Mouse (Mus musculus): ENCODE data around the gene Fam180a. TPM values are rescaled to one million over a fixed set of nuclear protein-coding genes. Genes with fewer than 3 reads are reported as not detected.

Fam180a gene
- polyA plus RNA-seq, 1 experiment: 0.24 TPM

GRCm38 (mm10) chr6:35321105-35321504, 4.8 kb downstream of the Fam180a start:
- Histone ChIP-seq H3K27me3 (ENCODE audit: control insufficient read depth, insufficient read depth, low read length) (no peaks in the 10 kb centered on the region), H3K4me1 (ENCODE audit: control insufficient read depth, insufficient read depth, insufficient read length, low read length) (peaks cover 23% of the 10 kb centered on the region), H3K36me3 (ENCODE audit: control insufficient read depth, insufficient read depth, low read length) (no peaks in the 10 kb centered on the region), H3K27ac (ENCODE audit: insufficient read depth, low read depth, low read length) (peak overlapping the region; percentile 75), H3K4me3 (ENCODE audit: low read depth, low read length) (no peak overlapping the region)
- TF ChIP-seq POLR2A (IDR thresholded peaks at IDR 0.05; ENCODE audit: low read depth, low read length): no peak
- 22% methylated on average over 4 of the region's 4 CpGs for WGBS

- Histone ChIP-seq H3K4me3 (ENCODE audit: low read depth, low read length) (no peak overlapping the region; the same call in 1 of the 2 replicates), H3K36me3 (ENCODE audit: control insufficient read depth, insufficient read depth, low read length) (no peaks in the 10 kb centered on the region), H3K4me1 (ENCODE audit: control insufficient read depth, insufficient read depth, insufficient read length, low read length) (peaks cover 23% of the 10 kb centered on the region), H3K27ac (ENCODE audit: insufficient read depth, low read depth, low read length) (no peak overlapping the region), H3K27me3 (ENCODE audit: control insufficient read depth, insufficient read depth, low read length) (no peaks in the 10 kb centered on the region)
- TF ChIP-seq POLR2A (IDR thresholded peaks at IDR 0.05; ENCODE audit: low read depth, low read length) (no peak), CTCF (IDR thresholded peaks at IDR 0.05; ENCODE audit: extremely low read depth, insufficient read length, insufficient replicate concordance, low read depth, low read length) (no peak)
- WGBS: 27% methylated on average over 6 of the region's 6 CpGs
Observed at GRCm38 (mm10) chr6:35319850-35320249, 6.1 kb downstream of the Fam180a start.

GRCm38 (mm10) chr6:35313520-35313919, 12.4 kb downstream of the Fam180a start:
- Histone ChIP-seq H3K4me1 (ENCODE audit: control insufficient read depth, insufficient read depth, insufficient read length, low read length) (no peaks in the 10 kb centered on the region), H3K27me3 (ENCODE audit: control insufficient read depth, insufficient read depth, low read length) (no peaks in the 10 kb centered on the region), H3K36me3 (ENCODE audit: control insufficient read depth, insufficient read depth, low read length) (no peaks in the 10 kb centered on the region), H3K4me3 (ENCODE audit: low read depth, low read length) (no peak overlapping the region), H3K27ac (ENCODE audit: insufficient read depth, low read depth, low read length) (no peak overlapping the region)
- WGBS: 94% methylated on average over 8 of the region's 8 CpGs
- TF ChIP-seq CTCF (IDR thresholded peaks at IDR 0.05; ENCODE audit: extremely low read depth, insufficient read length, insufficient replicate concordance, low read depth, low read length) (no peak), POLR2A (IDR thresholded peaks at IDR 0.05; ENCODE audit: low read depth, low read length) (no peak)

GRCm38 (mm10) chr6:35309406-35309805, 16.5 kb downstream of the Fam180a start:
- no peaks in the 10 kb centered on the region for H3K36me3 ChIP-seq (ENCODE audit: control insufficient read depth, insufficient read depth, low read length)
- TF ChIP-seq POLR2A (IDR thresholded peaks at IDR 0.05; ENCODE audit: low read depth, low read length): no peak
- TF ChIP-seq CTCF (IDR thresholded peaks at IDR 0.05; ENCODE audit: extremely low read depth, insufficient read length, insufficient replicate concordance, low read depth, low read length): no peak
- H3K4me1 ChIP-seq (ENCODE audit: control insufficient read depth, insufficient read depth, insufficient read length, low read length): no peaks in the 10 kb centered on the region
- no peaks in the 10 kb centered on the region for H3K27me3 ChIP-seq (ENCODE audit: control insufficient read depth, insufficient read depth, low read length)
- WGBS: 56% methylated on average over 7 of the region's 7 CpGs
- no peak overlapping the region for H3K4me3 ChIP-seq (ENCODE audit: low read depth, low read length)
- no peak overlapping the region for H3K27ac ChIP-seq (ENCODE audit: insufficient read depth, low read depth, low read length)

GRCm38 (mm10) chr6:35308037-35308436, 17.9 kb downstream of the Fam180a start, which contains the start of gene Slc13a4:
Gene Slc13a4, minus strand, starts transcription at chr6:35308131.
- TF ChIP-seq POLR2A (IDR thresholded peaks at IDR 0.05; ENCODE audit: low read depth, low read length): no peak
- TF ChIP-seq CTCF (IDR thresholded peaks at IDR 0.05; ENCODE audit: extremely low read depth, insufficient read length, insufficient replicate concordance, low read depth, low read length): no peak
- 72% methylated on average over 7 of the region's 7 CpGs for WGBS

GRCm38 (mm10) chr6:35307136-35307535, 18.8 kb downstream of the Fam180a start:
- WGBS: 88% methylated on average over 13 of the region's 13 CpGs
- Histone ChIP-seq H3K4me1 (ENCODE audit: control insufficient read depth, insufficient read depth, insufficient read length, low read length) (peaks cover 12% of the 10 kb centered on the region), H3K27ac (ENCODE audit: insufficient read depth, low read depth, low read length) (no peak overlapping the region), H3K36me3 (ENCODE audit: control insufficient read depth, insufficient read depth, low read length) (no peaks in the 10 kb centered on the region), H3K4me3 (ENCODE audit: low read depth, low read length) (no peak overlapping the region), H3K27me3 (ENCODE audit: control insufficient read depth, insufficient read depth, low read length) (no peaks in the 10 kb centered on the region)
- no peak for TF ChIP-seq POLR2A (IDR thresholded peaks at IDR 0.05; ENCODE audit: low read depth, low read length)

More at GRCm38 (mm10) chr6:35308037-35308436, 17.9 kb downstream of the Fam180a start, which contains the start of gene Slc13a4:
- Histone ChIP-seq H3K4me3 (ENCODE audit: low read depth, low read length) (no peak within 1 kb of the TSS), H3K36me3 (ENCODE audit: control insufficient read depth, insufficient read depth, low read length) (no peaks in the 10 kb centered on the region), H3K27me3 (ENCODE audit: control insufficient read depth, insufficient read depth, low read length) (no peaks in the 10 kb centered on the region), H3K27ac (ENCODE audit: insufficient read depth, low read depth, low read length) (no peak within 1 kb of the TSS), H3K4me1 (ENCODE audit: control insufficient read depth, insufficient read depth, insufficient read length, low read length) (peaks cover 7% of the 10 kb centered on the region; the same call in 1 of the 2 replicates)

- Histone ChIP-seq H3K4me3 (ENCODE audit: low read depth, low read length) (no peak overlapping the region), H3K27ac (ENCODE audit: insufficient read depth, low read depth, low read length) (peak overlapping the region; percentile 40), H3K36me3 (ENCODE audit: control insufficient read depth, insufficient read depth, low read length) (no peaks in the 10 kb centered on the region), H3K27me3 (ENCODE audit: control insufficient read depth, insufficient read depth, low read length) (no peaks in the 10 kb centered on the region), H3K4me1 (ENCODE audit: control insufficient read depth, insufficient read depth, insufficient read length, low read length) (peaks cover 12% of the 10 kb centered on the region)
- 15% methylated on average over 11 of the region's 11 CpGs for WGBS
- TF ChIP-seq POLR2A (IDR thresholded peaks at IDR 0.05; ENCODE audit: low read depth, low read length) (no peak), CTCF (IDR thresholded peaks at IDR 0.05; ENCODE audit: extremely low read depth, insufficient read length, insufficient replicate concordance, low read depth, low read length) (no peak)
Observed at GRCm38 (mm10) chr6:35303355-35303900, 22.5 kb downstream of the Fam180a start.

Measured in small intestine, adult 2 months (tissue).